Mouse (Mus musculus): Measurements from ENCODE around the gene Sirpa.

DNA sequence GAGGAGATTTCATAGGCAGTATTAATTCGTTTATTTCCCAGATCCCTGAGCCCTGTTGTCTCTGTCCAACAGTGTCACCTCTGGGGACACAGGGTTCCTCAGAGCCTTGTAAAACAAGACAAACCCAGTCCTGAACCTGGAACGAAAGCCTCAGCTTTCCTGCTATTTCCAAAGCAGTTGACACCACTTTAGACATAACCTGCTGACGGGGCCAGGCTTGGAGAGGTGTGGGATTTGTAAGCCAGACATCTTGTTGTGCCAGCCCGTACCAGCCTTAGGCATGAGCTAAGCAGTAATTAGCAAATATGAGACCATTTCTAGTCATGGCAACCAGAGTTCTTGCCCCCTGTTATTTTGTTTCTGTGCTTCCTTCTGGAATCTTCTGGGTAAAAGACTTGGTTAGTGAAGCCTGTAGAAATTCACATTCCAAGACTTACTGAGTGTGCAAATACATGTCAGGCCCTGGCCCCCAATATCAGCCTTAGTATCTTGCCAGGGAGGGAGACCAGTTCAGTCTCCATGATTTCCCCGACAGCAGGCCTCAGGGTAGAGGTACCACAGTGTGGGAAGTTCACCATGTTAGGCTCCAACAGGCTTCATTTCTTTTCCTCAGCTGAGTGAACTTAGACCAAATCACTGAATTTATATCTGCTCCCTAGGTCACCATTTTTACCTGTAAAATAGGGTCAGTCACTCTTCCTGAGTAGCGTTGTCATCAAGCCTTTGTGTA, 36.0 kb downstream of the Sirpa start:
- no peak for TF ChIP-seq CTCF (IDR thresholded peaks at IDR 0.05; ENCODE audit: extremely low read depth, insufficient read length, insufficient replicate concordance, low read depth, low read length)
- no peak for TF ChIP-seq POLR2A (IDR thresholded peaks at IDR 0.05; ENCODE audit: low read depth, low read length)
